Mouse (Mus musculus): ENCODE measurements around the gene Eme2. TPM values are rescaled to one million over a fixed set of nuclear protein-coding genes. Genes with fewer than 3 reads are reported as not detected.
A peak's percentile ranks its signal among the peaks of the same experiment; 100 is the strongest.

The Eme2 gene
- total RNA-seq, 1 experiment = 21.8 TPM

DNA sequence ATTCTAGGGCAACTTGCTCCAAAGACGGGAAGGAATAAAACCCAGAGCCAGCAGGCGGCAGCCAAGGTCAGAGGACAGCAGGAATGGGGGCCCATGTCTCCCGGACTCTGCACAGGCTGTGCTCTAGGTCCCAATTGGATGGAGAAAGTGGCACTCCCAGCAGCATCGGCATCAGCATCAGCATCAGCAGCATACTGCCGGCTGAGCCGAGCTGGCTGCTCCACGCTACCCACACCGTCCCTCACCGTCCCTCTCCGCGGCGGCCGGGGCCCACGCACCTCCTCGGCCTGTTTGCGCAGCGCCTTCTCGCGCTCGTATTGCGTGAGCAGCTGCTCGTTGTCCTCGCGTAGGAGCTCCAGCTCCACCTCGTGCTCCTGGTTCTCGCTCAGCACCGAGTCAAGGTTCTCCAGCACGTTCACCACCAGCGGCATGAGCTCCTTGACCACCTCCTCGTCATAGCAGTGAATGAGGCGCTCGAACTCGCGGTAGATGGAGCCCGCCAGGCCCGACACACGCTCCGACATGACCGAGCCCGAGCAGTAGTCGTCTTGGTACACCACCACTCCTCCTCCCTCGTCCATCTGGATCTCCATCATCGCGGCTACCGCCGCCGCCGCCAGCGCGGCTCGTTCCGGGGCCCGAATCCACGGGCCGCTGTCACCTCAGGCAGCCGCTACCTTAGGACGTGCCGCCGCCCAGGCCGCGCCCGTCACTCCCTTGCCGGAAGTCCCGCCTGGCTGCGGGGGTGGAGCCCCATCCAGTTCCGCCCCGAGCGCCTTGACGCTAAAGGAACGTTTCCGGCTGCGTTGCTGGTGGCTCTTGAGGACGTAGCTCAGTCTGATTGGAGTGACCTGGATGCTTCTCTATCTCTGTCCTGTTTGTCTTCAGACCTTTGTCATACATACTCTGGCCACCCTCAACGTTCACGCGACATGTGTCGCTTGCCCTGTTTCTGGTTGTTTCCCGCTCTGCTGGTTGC is 41.7 kb upstream of the Eme2 start, which contains the start of gene Mapk8ip3:
Mapk8ip3 (minus strand) TSS at position 719 of the 979 bp plus-strand sequence.
- DNase-seq (ENCODE audit: low read depth, low spot score) = peak; percentile 80
- Histone ChIP-seq H3K36me3 (ENCODE audit: control insufficient read depth, insufficient read depth, low read length, poor library complexity, severe bottlenecking) (no peaks in the 10 kb centered on the region), H3K4me3 (ENCODE audit: insufficient read depth in 1 of 2, low read depth in 1 of 2, low read length in 2 of 2, poor library complexity in 1 of 2, severe bottlenecking in 1 of 2) (peak within 1 kb of the TSS; percentile 86 to 98), H3K9ac (ENCODE audit: insufficient read depth, low read depth, low read length, poor library complexity, severe bottlenecking) (peak within 1 kb of the TSS; percentile 83), H3K27ac (ENCODE audit: insufficient read depth, low read depth, low read length, poor library complexity, severe bottlenecking) (no peak within 1 kb of the TSS), H3K4me1 (ENCODE audit: control insufficient read depth in 2 of 2, insufficient read depth in 2 of 2, low read length in 2 of 2, poor library complexity in 1 of 2) (0 out of 4 replicates have a peak, but pooled peaks cover 0 to 3% of the 10 kb centered on the region in 2 experiments), H3K9me3 (ENCODE audit: control insufficient read depth, insufficient read depth, low read depth, low read length) (no peaks in the 10 kb centered on the region)
- in situ Hi-C loops (cut with MboI; ENCODE audit: low sequenced_read_pairs in 2 of 2, unreplicated experiment in 2 of 2) = no loop called here
- TF ChIP-seq ZNF384 (IDR thresholded peaks at IDR 0.05; ENCODE audit: low read depth, low read length) = no peak
- peak; percentile 22; the same call in 1 of the 2 replicates for TF ChIP-seq HCFC1 (IDR thresholded peaks at IDR 0.05; ENCODE audit: borderline replicate concordance, insufficient read depth, low read length)

DNA sequence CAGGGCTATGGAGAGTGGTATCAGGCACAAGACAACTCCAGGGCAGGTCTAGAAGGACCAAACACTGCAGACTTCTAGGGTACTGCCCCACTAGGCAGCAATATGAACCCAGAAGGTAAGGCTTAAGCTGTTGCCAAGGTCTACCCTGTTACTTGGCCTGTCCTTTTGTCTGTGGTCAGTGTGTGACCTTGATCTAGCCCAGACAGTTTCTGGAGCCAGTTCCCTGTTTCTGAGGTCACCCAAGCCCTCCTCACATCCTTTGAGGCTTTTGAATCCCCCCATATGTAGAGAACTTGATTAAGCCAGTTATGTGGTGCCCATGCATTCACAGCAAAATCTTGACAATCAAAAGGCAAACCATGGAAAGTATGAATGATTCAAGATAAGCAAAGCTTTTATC is 40.8 kb upstream of the Eme2 start:
- peak overlapping the region; percentile 7; the same call in 1 of the 2 replicates for H3K9ac ChIP-seq (ENCODE audit: insufficient read depth, low read depth, low read length, poor library complexity, severe bottlenecking)
- H3K9me3 ChIP-seq (ENCODE audit: control insufficient read depth, insufficient read depth, low read depth, low read length) = no peaks in the 10 kb centered on the region
- H3K4me3 ChIP-seq (ENCODE audit: insufficient read depth in 1 of 2, low read depth in 1 of 2, low read length in 2 of 2, poor library complexity in 1 of 2, severe bottlenecking in 1 of 2) = peak overlapping the region in 1 of 2 experiments; percentile 98; a peak in 2 of 4 replicates
- no peaks in the 10 kb centered on the region for H3K36me3 ChIP-seq (ENCODE audit: control insufficient read depth, insufficient read depth, low read length, poor library complexity, severe bottlenecking)
- 0 out of 4 replicates have a peak, but pooled peaks cover 0 to 3% of the 10 kb centered on the region in 2 experiments for H3K4me1 ChIP-seq (ENCODE audit: control insufficient read depth in 2 of 2, insufficient read depth in 2 of 2, low read length in 2 of 2, poor library complexity in 1 of 2)
- H3K27ac ChIP-seq (ENCODE audit: insufficient read depth, low read depth, low read length, poor library complexity, severe bottlenecking) = no peak overlapping the region
- no peak for DNase-seq (ENCODE audit: low read depth, low spot score)
- no peak for TF ChIP-seq HCFC1 (IDR thresholded peaks at IDR 0.05; ENCODE audit: borderline replicate concordance, insufficient read depth, low read length)
- no peak for TF ChIP-seq ZNF384 (IDR thresholded peaks at IDR 0.05; ENCODE audit: low read depth, low read length)
- TF ChIP-seq CHD2 (IDR thresholded peaks at IDR 0.05; ENCODE audit: low read depth, low read length) = no peak
- no peak for TF ChIP-seq ZC3H11A (IDR thresholded peaks at IDR 0.05; ENCODE audit: borderline replicate concordance, low read depth, low read length)
- no peak for TF ChIP-seq MAFK (IDR thresholded peaks at IDR 0.05; ENCODE audit: insufficient read depth, low read depth, low read length)
- in situ Hi-C loops (cut with MboI; ENCODE audit: low sequenced_read_pairs in 2 of 2, unreplicated experiment in 2 of 2) = no loop called here

DNA sequence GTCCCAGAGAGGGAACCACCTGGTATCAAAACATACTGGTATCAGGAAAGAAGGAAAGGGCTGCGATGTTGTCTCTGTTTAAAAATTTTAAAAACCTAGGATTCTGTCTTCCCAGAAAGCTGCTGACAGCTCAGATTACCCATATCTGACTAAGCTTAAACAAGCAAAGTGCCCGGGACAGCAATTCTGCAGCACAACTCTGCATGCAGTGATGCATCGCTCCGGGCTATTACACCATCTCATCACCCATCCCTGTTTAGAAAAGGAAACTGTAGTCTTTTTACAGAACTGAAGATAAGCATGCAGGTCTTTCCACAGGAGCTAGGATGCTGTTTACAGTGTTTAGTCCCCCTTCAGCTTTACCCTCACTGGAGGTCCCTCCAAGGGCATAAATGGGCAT is 40.0 kb upstream of the Eme2 start:
- in situ Hi-C loops (cut with MboI; ENCODE audit: low sequenced_read_pairs in 2 of 2, unreplicated experiment in 2 of 2) = no loop called here
- no peaks in the 10 kb centered on the region for H3K9me3 ChIP-seq (ENCODE audit: control insufficient read depth, insufficient read depth, low read depth, low read length)
- TF ChIP-seq MAFK (IDR thresholded peaks at IDR 0.05; ENCODE audit: insufficient read depth, low read depth, low read length) = no peak
- no peak for TF ChIP-seq HCFC1 (IDR thresholded peaks at IDR 0.05; ENCODE audit: borderline replicate concordance, insufficient read depth, low read length)
- TF ChIP-seq ZNF384 (IDR thresholded peaks at IDR 0.05; ENCODE audit: low read depth, low read length) = no peak
- TF ChIP-seq CHD2 (IDR thresholded peaks at IDR 0.05; ENCODE audit: low read depth, low read length) = no peak
- no peak for TF ChIP-seq ZC3H11A (IDR thresholded peaks at IDR 0.05; ENCODE audit: borderline replicate concordance, low read depth, low read length)
- no peak overlapping the region for H3K9ac ChIP-seq (ENCODE audit: insufficient read depth, low read depth, low read length, poor library complexity, severe bottlenecking)
- H3K36me3 ChIP-seq (ENCODE audit: control insufficient read depth, insufficient read depth, low read length, poor library complexity, severe bottlenecking) = no peaks in the 10 kb centered on the region
- no peak overlapping the region for H3K27ac ChIP-seq (ENCODE audit: insufficient read depth, low read depth, low read length, poor library complexity, severe bottlenecking)
- DNase-seq (ENCODE audit: low read depth, low spot score) = no peak
- 0 out of 4 replicates have a peak, but pooled peaks cover 0 to 3% of the 10 kb centered on the region in 2 experiments for H3K4me1 ChIP-seq (ENCODE audit: control insufficient read depth in 2 of 2, insufficient read depth in 2 of 2, low read length in 2 of 2, poor library complexity in 1 of 2)
- no peak overlapping the region for H3K4me3 ChIP-seq (ENCODE audit: insufficient read depth in 1 of 2, low read depth in 1 of 2, low read length in 2 of 2, poor library complexity in 1 of 2, severe bottlenecking in 1 of 2)

DNA sequence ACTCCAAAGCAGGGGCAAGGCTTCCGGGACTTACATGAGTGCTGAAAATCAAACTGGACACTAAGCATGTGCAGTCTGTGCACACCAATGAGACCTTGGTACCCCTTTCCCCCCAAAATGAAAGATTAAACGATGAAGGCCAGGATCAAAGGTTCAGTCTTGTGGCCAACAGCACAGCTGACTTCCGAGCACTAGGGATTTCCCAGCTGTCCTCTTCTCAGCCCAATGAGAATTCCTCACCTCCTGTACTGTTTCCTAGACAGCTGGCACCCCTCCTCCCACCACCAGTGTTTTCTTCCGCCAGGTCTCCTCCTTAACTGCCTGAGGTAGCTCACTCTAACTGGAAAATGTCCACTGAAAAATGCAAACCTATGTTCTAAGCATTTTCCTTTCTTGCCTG is 38.3 kb upstream of the Eme2 start:
- Histone ChIP-seq H3K9me3 (ENCODE audit: control insufficient read depth, insufficient read depth, low read depth, low read length) (no peaks in the 10 kb centered on the region), H3K4me3 (ENCODE audit: insufficient read depth in 1 of 2, low read depth in 1 of 2, low read length in 2 of 2, poor library complexity in 1 of 2, severe bottlenecking in 1 of 2) (no peak overlapping the region), H3K4me1 (ENCODE audit: control insufficient read depth in 2 of 2, insufficient read depth in 2 of 2, low read length in 2 of 2, poor library complexity in 1 of 2) (peaks cover 3% of the 10 kb centered on the region in 2 experiments; a peak in 1 of 4 replicates), H3K9ac (ENCODE audit: insufficient read depth, low read depth, low read length, poor library complexity, severe bottlenecking) (peak overlapping the region; percentile 1; the same call in 1 of the 2 replicates), H3K36me3 (ENCODE audit: control insufficient read depth, insufficient read depth, low read length, poor library complexity, severe bottlenecking) (no peaks in the 10 kb centered on the region), H3K27ac (ENCODE audit: insufficient read depth, low read depth, low read length, poor library complexity, severe bottlenecking) (no peak overlapping the region)
- TF ChIP-seq HCFC1 (IDR thresholded peaks at IDR 0.05; ENCODE audit: borderline replicate concordance, insufficient read depth, low read length) (no peak), MAFK (IDR thresholded peaks at IDR 0.05; ENCODE audit: insufficient read depth, low read depth, low read length) (no peak), ZNF384 (IDR thresholded peaks at IDR 0.05; ENCODE audit: low read depth, low read length) (no peak), CHD2 (IDR thresholded peaks at IDR 0.05; ENCODE audit: low read depth, low read length) (no peak), ZC3H11A (IDR thresholded peaks at IDR 0.05; ENCODE audit: borderline replicate concordance, low read depth, low read length) (no peak)
- in situ Hi-C loops (cut with MboI; ENCODE audit: low sequenced_read_pairs in 2 of 2, unreplicated experiment in 2 of 2) = no loop called here
- no peak for DNase-seq (ENCODE audit: low read depth, low spot score)

Data from ES-E14 (cell line).